Mouse (Mus musculus) MEL (cell line): ENCODE results near the gene Dqx1. TPM values are rescaled to one million over a fixed set of nuclear protein-coding genes. Genes with fewer than 3 reads are reported as not detected.

Experiments used
- DNase-seq: peaks from one replicate; pipeline ENCODE4 v3.0.0; 2011; ENCODE audit warnings: low read depth, low spot score
- H3K27ac ChIP-seq: 2 replicates; pipeline ENCODE4 v1.5.1; 2012; ENCODE audit warnings: low read depth, mild to moderate bottlenecking, control low read depth, low read length, moderate library complexity; ENCODE audit not compliant: control insufficient read depth
- H3K27me3 ChIP-seq, 2 experiments: fragments of 150-350 bp in 1 of 2; sonication (generic) in 1 of 2; 2 replicates each; pipeline ENCODE4 v1.6.1; 2012; ENCODE audit warnings: low read length in 2 of 2, mild to moderate bottlenecking in 2 of 2, improper control_type of control experiment in 1 of 2, moderate library complexity in 1 of 2; ENCODE audit not compliant: insufficient read depth in 2 of 2, control insufficient read depth in 1 of 2
- H3K36me3 ChIP-seq, 2 experiments: 2 replicates each; pipeline ENCODE4 v1.6.1; 2012 to 2014; ENCODE audit warnings: low read length in 2 of 2, improper control_type of control experiment in 1 of 2, inconsistent platforms in 1 of 2, mild to moderate bottlenecking in 1 of 2; ENCODE audit not compliant: insufficient read depth in 2 of 2, control insufficient read depth in 1 of 2
- H3K4me1 ChIP-seq, 2 experiments: fragments of 150-350 bp in 1 of 2; sonication (generic) in 1 of 2; 2 replicates each; pipeline ENCODE4 v1.6.1; 2012; ENCODE audit warnings: low read length in 2 of 2, improper control_type of control experiment in 1 of 2, mild to moderate bottlenecking in 1 of 2; ENCODE audit not compliant: insufficient read depth in 2 of 2, control insufficient read depth in 1 of 2
- H3K4me3 ChIP-seq, 2 experiments: fragments of 150-350 bp in 1 of 2; sonication (generic) in 1 of 2; 2 replicates each; pipeline ENCODE4 v1.5.1; 2012; ENCODE audit warnings: low read depth in 2 of 2, low read length in 2 of 2, mild to moderate bottlenecking in 2 of 2, moderate library complexity in 2 of 2, control low read depth in 1 of 2, improper control_type of control experiment in 1 of 2; ENCODE audit not compliant: control insufficient read depth in 1 of 2, insufficient read depth in 1 of 2
- H3K79me2 ChIP-seq: 2 replicates; pipeline ENCODE4 v1.6.1; 2012; ENCODE audit warnings: mild to moderate bottlenecking, low read length, moderate library complexity; ENCODE audit not compliant: control insufficient read depth, poor library complexity, insufficient read depth
- H3K9ac ChIP-seq: 2 replicates; pipeline ENCODE4 v1.6.1; 2012; ENCODE audit warnings: low read depth, mild to moderate bottlenecking, control low read depth, low read length, moderate library complexity; ENCODE audit not compliant: control insufficient read depth, poor library complexity, severe bottlenecking
- H3K9me3 ChIP-seq: fragments of 150-350 bp; sonication (generic); replicated peaks from 2 replicates; pipeline ENCODE4 v1.6.1; 2012; ENCODE audit warnings: mild to moderate bottlenecking, low read length, improper control_type of control experiment, moderate library complexity; ENCODE audit not compliant: insufficient read depth
- BHLHE40 ChIP-seq: IDR thresholded peaks from 2 replicates; pipeline ENCODE4 v1.6.1; 2012; ENCODE audit warnings: low read depth, mild to moderate bottlenecking, inconsistent platforms, low read length, improper control_type of control experiment, borderline replicate concordance
- E2F4 ChIP-seq: IDR thresholded peaks from 2 replicates; pipeline ENCODE4 v1.6.1; 2011; ENCODE audit warnings: low read depth, low read length, improper control_type of control experiment, borderline replicate concordance
- ETS1 ChIP-seq: IDR thresholded peaks from 2 replicates; pipeline ENCODE4 v1.6.1; 2012; ENCODE audit warnings: low read depth, mild to moderate bottlenecking, inconsistent platforms, low read length, improper control_type of control experiment, moderate library complexity
- HCFC1 ChIP-seq: IDR thresholded peaks from 2 replicates; pipeline ENCODE4 v1.6.1; 2012; ENCODE audit warnings: low read depth, mild to moderate bottlenecking, inconsistent platforms, low read length, improper control_type of control experiment, moderate library complexity
- KAT2A ChIP-seq: conservative IDR thresholded peaks from 2 replicates; pipeline ENCODE4 v1.6.1; 2012; ENCODE audit warnings: low read depth, low read length, improper control_type of control experiment, inconsistent platforms
- MAX ChIP-seq: IDR thresholded peaks from 2 replicates; pipeline ENCODE4 v1.6.1; 2011; ENCODE audit warnings: low read length, improper control_type of control experiment
- MAZ ChIP-seq: IDR thresholded peaks from 2 replicates; pipeline ENCODE4 v1.6.1; 2012; ENCODE audit warnings: low read depth, mild to moderate bottlenecking, inconsistent platforms, low read length, improper control_type of control experiment
- MEF2A ChIP-seq: IDR thresholded peaks from 2 replicates; pipeline ENCODE4 v1.6.1; 2014; ENCODE audit warnings: low read depth, mild to moderate bottlenecking, inconsistent platforms, low read length, improper control_type of control experiment; ENCODE audit not compliant: poor library complexity, insufficient replicate concordance, severe bottlenecking; ENCODE audit errors: extremely low read depth
- MXI1 ChIP-seq: IDR thresholded peaks from 2 replicates; pipeline ENCODE4 v1.6.1; 2011; ENCODE audit warnings: mild to moderate bottlenecking, low read depth, low read length, improper control_type of control experiment
- MYB ChIP-seq: IDR thresholded peaks from 2 replicates; pipeline ENCODE4 v1.6.1; 2011; ENCODE audit warnings: mild to moderate bottlenecking, low read depth, low read length, improper control_type of control experiment
- MYC ChIP-seq: IDR thresholded peaks from 2 replicates; pipeline ENCODE4 v1.6.1; 2011; ENCODE audit warnings: low read depth, mild to moderate bottlenecking, low read length, improper control_type of control experiment, moderate library complexity
- NELFE ChIP-seq: IDR thresholded peaks from 2 replicates; pipeline ENCODE4 v1.6.1; 2011; ENCODE audit warnings: low read depth, low read length, improper control_type of control experiment
- POLR2A ChIP-seq, 2 experiments: IDR thresholded peaks; 2 replicates each; pipeline ENCODE4 v1.6.1; 2011 to 2012; ENCODE audit warnings: low read length in 2 of 2, mild to moderate bottlenecking in 2 of 2, control low read depth in 1 of 2, improper control_type of control experiment in 1 of 2, low read depth in 1 of 2, moderate library complexity in 1 of 2; ENCODE audit not compliant: control insufficient read depth in 1 of 2, insufficient read depth in 1 of 2, poor library complexity in 1 of 2
- POLR2AphosphoS2 ChIP-seq: IDR thresholded peaks from 2 replicates; pipeline ENCODE4 v1.6.1; 2011; ENCODE audit warnings: low read length, improper control_type of control experiment
- RAD21 ChIP-seq: IDR thresholded peaks from 2 replicates; pipeline ENCODE4 v1.6.1; 2011; ENCODE audit warnings: mild to moderate bottlenecking, low read depth, low read length, improper control_type of control experiment
- RCOR1 ChIP-seq: IDR thresholded peaks from 2 replicates; pipeline ENCODE4 v1.6.1; 2012; ENCODE audit warnings: low read depth, mild to moderate bottlenecking, inconsistent platforms, low read length, improper control_type of control experiment
- SIN3A ChIP-seq: IDR thresholded peaks from 2 replicates; pipeline ENCODE4 v1.6.1; 2012; ENCODE audit warnings: low read length, improper control_type of control experiment, inconsistent platforms
- SMC3 ChIP-seq: IDR thresholded peaks from 2 replicates; pipeline ENCODE4 v1.6.1; 2011; ENCODE audit warnings: low read depth, low read length, improper control_type of control experiment
- TBP ChIP-seq: IDR thresholded peaks from 2 replicates; pipeline ENCODE4 v1.8.0; 2011; ENCODE audit warnings: low read depth, low read length, improper control_type of control experiment
- TCF12 ChIP-seq: IDR thresholded peaks from 2 replicates; pipeline ENCODE4 v1.6.1; 2014; ENCODE audit warnings: low read depth, mild to moderate bottlenecking, inconsistent platforms, low read length, improper control_type of control experiment, moderate library complexity
- UBTF ChIP-seq: IDR thresholded peaks from 2 replicates; pipeline ENCODE4 v1.6.1; 2012; ENCODE audit warnings: low read depth, mild to moderate bottlenecking, inconsistent platforms, low read length, improper control_type of control experiment, moderate library complexity, borderline replicate concordance; ENCODE audit not compliant: insufficient read depth
- USF1 ChIP-seq: IDR thresholded peaks from 2 replicates; pipeline ENCODE4 v1.6.1; 2014; ENCODE audit warnings: low read depth, mild to moderate bottlenecking, inconsistent platforms, low read length, improper control_type of control experiment, moderate library complexity
- ZMIZ1 ChIP-seq: IDR thresholded peaks from 2 replicates; pipeline ENCODE4 v1.6.1; 2012; ENCODE audit warnings: low read depth, mild to moderate bottlenecking, inconsistent platforms, low read length, improper control_type of control experiment, moderate library complexity
- polyA plus RNA-seq, 2 experiments: library from polyadenylated mRNA; stranded (reverse) in 1 of 2; unstranded in 1 of 2; fragments of >175 nt in 1 of 2; fragments of >200 nt in 1 of 2; gene quantifications; 2 replicates each; pipeline versions ENCODE4 v1.2.1 to v1.2.4; 2012; ENCODE audit warnings: low replicate concordance in 2 of 2, low read depth in 1 of 2; ENCODE audit not compliant: insufficient read length in 2 of 2, insufficient read depth in 1 of 2, missing spikeins in 1 of 2
- total RNA-seq: library from RNA; depleted of rRNA; stranded (reverse); fragments of 300-350 nt; gene quantifications from 2 replicates; pipeline ENCODE4 v1.2.3, GENCODE M21; 2012

Dqx1 gene
- total and polyA plus RNA-seq, 3 experiments = 1.3 to 3.4 TPM; not detected in 1

GRCm38 (mm10) chr6:83044742-83045141, 12.9 kb upstream of the Dqx1 start:
- H3K36me3 ChIP-seq = peaks cover 0 to 2% of the 10 kb centered on the region in 2 experiments; a peak in 1 of 4 replicates
- H3K79me2 ChIP-seq = no peaks in the 10 kb centered on the region
- DNase-seq = peak; percentile 79
- TF ChIP-seq UBTF (peak; percentile 83; the same call in 1 of the 2 replicates), ETS1 (no peak), MYC (0 out of 2 replicates have a peak, but pooled peaks have one; percentile 56), TBP (peak; percentile 94), MAX (0 out of 2 replicates have a peak, but pooled peaks have one; percentile 28)
- no peak overlapping the region for H3K27ac ChIP-seq
- H3K4me1 ChIP-seq = 0 out of 4 replicates have a peak, but pooled peaks cover 0 to 3% of the 10 kb centered on the region in 2 experiments
- H3K27me3 ChIP-seq = no peaks in the 10 kb centered on the region
- H3K9me3 ChIP-seq = no peaks in the 10 kb centered on the region
- H3K4me3 ChIP-seq = no peak overlapping the region
- no peak overlapping the region for H3K9ac ChIP-seq

GRCm38 (mm10) chr6:83049367-83049766, 8.3 kb upstream of the Dqx1 start:
- H3K27me3 ChIP-seq = no peaks in the 10 kb centered on the region
- DNase-seq = no peak

GRCm38 (mm10) chr6:83053136-83053960, 4.3 kb upstream of the Dqx1 start:
- peak overlapping the region; percentile 68 to 87 for H3K4me3 ChIP-seq
- no peak for TF ChIP-seq BHLHE40
- peak; percentile 43; the same call in 1 of the 2 replicates for TF ChIP-seq MAX
- no peak for TF ChIP-seq RCOR1
- no peak for TF ChIP-seq MYB
- no peak for TF ChIP-seq KAT2A
- TF ChIP-seq POLR2A (IDR thresholded peaks at IDR 0.05; ENCODE audit: control insufficient read depth in 1 of 2, insufficient read depth in 1 of 2, low read depth in 1 of 2, low read length in 2 of 2, poor library complexity in 1 of 2) = peak; percentile 17 to 19; a peak in 1 of 4 replicates
- TF ChIP-seq ZMIZ1 = no peak
- TF ChIP-seq NELFE = no peak
- no peak for TF ChIP-seq TBP
- TF ChIP-seq TCF12 = no peak
- peak; percentile 84 for TF ChIP-seq MXI1
- no peak for TF ChIP-seq SMC3
- peak; percentile 88 for TF ChIP-seq MYC
- 0 out of 2 replicates have a peak, but pooled peaks have one; percentile 21 for TF ChIP-seq USF1
- TF ChIP-seq RAD21 = no peak
- TF ChIP-seq E2F4 = no peak
- no peak for TF ChIP-seq MAZ
- no peak for TF ChIP-seq POLR2AphosphoS2
- TF ChIP-seq SIN3A = no peak; the same call in 1 of the 2 replicates
- TF ChIP-seq HCFC1 = no peak

More at GRCm38 (mm10) chr6:83049367-83049766, 8.3 kb upstream of the Dqx1 start:
- Histone ChIP-seq H3K9ac (no peak overlapping the region), H3K79me2 (peaks cover 19% of the 10 kb centered on the region), H3K36me3 (peaks cover 0 to 9% of the 10 kb centered on the region in 2 experiments; a peak in 3 of 4 replicates), H3K4me3 (no peak overlapping the region), H3K9me3 (no peaks in the 10 kb centered on the region), H3K27ac (no peak overlapping the region), H3K4me1 (peaks cover 0 to 10% of the 10 kb centered on the region in 2 experiments; a peak in 2 of 4 replicates)
- 0 out of 2 replicates have a peak, but pooled peaks have one; percentile 9 for TF ChIP-seq POLR2AphosphoS2
- 0 out of 2 replicates have a peak, but pooled peaks have one; percentile 6 for TF ChIP-seq SMC3
- TF ChIP-seq MEF2A = no peak

More at GRCm38 (mm10) chr6:83053136-83053960, 4.3 kb upstream of the Dqx1 start:
- H3K9ac ChIP-seq = peak overlapping the region; percentile 87
- H3K27ac ChIP-seq = peak overlapping the region; percentile 58
- peak; percentile 74 for DNase-seq
- peaks cover 0 to 14% of the 10 kb centered on the region in 2 experiments for H3K36me3 ChIP-seq
- H3K9me3 ChIP-seq = no peaks in the 10 kb centered on the region
- no peaks in the 10 kb centered on the region for H3K27me3 ChIP-seq
- peaks cover 41% of the 10 kb centered on the region for H3K79me2 ChIP-seq
- H3K4me1 ChIP-seq = peaks cover 0 to 18% of the 10 kb centered on the region in 2 experiments; a peak in 3 of 4 replicates
